Mouse (Mus musculus) brown adipose tissue, adult 24 weeks (tissue): ENCODE results near the gene Ckb. TPM values are rescaled to one million over a fixed set of nuclear protein-coding genes. Genes with fewer than 3 reads are reported as not detected.
"Not testable (repeated sequence)": the region's sequence is repeated elsewhere in the genome, so short reads cannot be mapped to it uniquely, and the experiment has no call there.

Source experiments
- H3K27ac ChIP-seq: fragments of 200-500 bp; replicated peaks from 2 replicates; pipeline ENCODE4 v1.5.1; 2012; ENCODE audit warnings: low read depth, mild to moderate bottlenecking, low read length
- H3K4me1 ChIP-seq: fragments of 200-500 bp; 2 replicates; pipeline ENCODE4 v1.6.1; 2012; ENCODE audit warnings: low read length, mixed read lengths; ENCODE audit not compliant: control insufficient read depth, insufficient read depth, insufficient read length
- H3K4me3 ChIP-seq: fragments of 200-500 bp; 2 replicates; pipeline ENCODE4 v1.5.1; 2012; ENCODE audit warnings: low read depth, mild to moderate bottlenecking, low read length, moderate library complexity; ENCODE audit not compliant: insufficient read depth
- polyA plus RNA-seq: library from polyadenylated mRNA; stranded (reverse); fragments of >200 nt; gene quantifications from 2 replicates; pipeline ENCODE4 v1.2.4, GENCODE M21; 2012; ENCODE audit not compliant: missing spikeins, insufficient read depth, insufficient read length

Gene Ckb
- polyA plus RNA-seq, result 20.8 and 30.3 TPM in 2 replicates

DNA sequence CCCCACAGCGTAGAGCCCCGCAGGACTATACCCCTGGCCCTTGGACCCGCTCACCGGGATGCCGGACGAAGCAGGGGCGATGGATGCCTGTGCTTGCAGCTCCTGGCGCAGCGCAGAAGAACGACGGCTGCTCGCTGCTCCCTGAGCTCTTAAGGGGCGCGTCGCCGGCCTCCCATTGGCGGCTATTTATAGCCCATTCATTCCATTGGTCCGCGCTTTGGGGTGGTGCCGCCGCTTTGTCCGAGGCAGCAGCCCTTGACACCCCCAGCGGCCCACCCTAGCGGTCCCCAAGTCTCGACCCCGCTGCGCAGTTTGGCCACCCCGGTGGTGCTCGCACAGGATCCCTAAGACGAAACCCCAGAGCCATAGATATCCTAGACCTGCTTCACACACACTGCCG, at the start of gene Ckb:
Gene Ckb, minus strand, starts transcription at position 163 of the 400 bp plus-strand sequence.
- no peak within 1 kb of the TSS for H3K27ac ChIP-seq
- H3K4me1 ChIP-seq, result peaks cover 20% of the 10 kb centered on the region
- H3K4me3 ChIP-seq, result peak within 1 kb of the TSS; percentile 71

- no peak overlapping the region for H3K4me3 ChIP-seq
- H3K27ac ChIP-seq, result no peak overlapping the region
- H3K4me1 ChIP-seq, result peaks cover 6% of the 10 kb centered on the region
Observed at GRCm38 (mm10) chr12:111720222-111720621, 48.1 kb upstream of the Ckb start.

DNA sequence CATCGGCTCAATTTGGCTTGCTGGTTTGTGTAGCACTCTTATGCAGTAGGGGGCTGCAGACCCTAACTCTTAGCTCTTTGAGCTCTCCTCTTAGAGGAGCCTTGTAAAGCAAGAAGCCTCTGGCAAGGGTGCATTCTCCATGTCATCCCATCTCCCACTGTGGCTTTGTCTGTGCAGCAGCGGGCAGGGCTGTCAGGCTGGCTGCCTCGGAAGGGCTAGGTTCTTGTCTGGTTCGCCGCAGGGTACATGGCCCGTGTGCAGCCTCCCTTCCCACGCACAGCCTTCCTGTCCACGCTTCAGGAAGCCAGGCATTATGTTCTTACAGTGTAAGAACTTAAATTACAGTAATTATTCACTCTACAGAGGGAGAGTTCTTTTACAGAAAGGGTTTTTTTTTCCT, 46.5 kb upstream of the Ckb start:
- Histone ChIP-seq H3K27ac (no peak overlapping the region), H3K4me3 (no peak overlapping the region), H3K4me1 (peaks cover 7% of the 10 kb centered on the region; the same call in 1 of the 2 replicates)

GRCm38 (mm10) chr12:111716505-111716904, 44.4 kb upstream of the Ckb start:
- Histone ChIP-seq H3K4me1 (peaks cover 13% of the 10 kb centered on the region), H3K4me3 (no peak overlapping the region), H3K27ac (no peak overlapping the region)

DNA sequence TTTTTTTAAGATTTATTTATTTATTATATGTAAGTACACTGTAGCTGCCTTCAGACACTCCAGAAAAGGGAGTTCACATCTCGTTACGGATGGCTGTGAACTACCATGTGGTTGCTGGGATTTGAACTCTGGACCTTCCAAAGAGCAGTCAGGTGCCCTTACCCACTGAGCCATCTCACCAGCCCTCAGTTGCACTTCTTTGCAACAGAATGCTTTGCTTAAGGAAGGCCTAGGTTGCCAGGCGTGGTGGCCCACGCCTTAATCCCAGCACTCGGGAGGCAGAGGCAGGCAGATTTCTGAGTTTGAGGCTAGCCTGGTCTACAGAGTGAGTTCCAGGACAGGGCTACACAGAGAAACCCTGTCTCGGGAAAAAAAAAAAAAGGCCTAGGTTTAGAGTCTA, 41.7 kb upstream of the Ckb start:
- Histone ChIP-seq H3K4me1 (peaks cover 14% of the 10 kb centered on the region), H3K4me3 (peak overlapping the region; percentile 32; the same call in 1 of the 2 replicates)
- not testable (repeated sequence) for H3K27ac ChIP-seq

- peaks cover 11% of the 10 kb centered on the region for H3K4me1 ChIP-seq
- H3K4me3 ChIP-seq, result peak within 1 kb of the TSS; percentile 86
- peak within 1 kb of the TSS; percentile 73 for H3K27ac ChIP-seq
Observed at GRCm38 (mm10) chr12:111713004-111713651, 41.0 kb upstream of the Ckb start, which contains the start of the genes Bag5 and Apopt1. Bag5 (minus strand) TSS chr12:111713257. Apopt1 (plus strand) TSS chr12:111713261.

- peak overlapping the region; percentile 86 for H3K4me3 ChIP-seq
- peaks cover 16% of the 10 kb centered on the region for H3K4me1 ChIP-seq
- H3K27ac ChIP-seq, result peak overlapping the region; percentile 73
Observed at GRCm38 (mm10) chr12:111712476-111712875, 40.3 kb upstream of the Ckb start.

DNA sequence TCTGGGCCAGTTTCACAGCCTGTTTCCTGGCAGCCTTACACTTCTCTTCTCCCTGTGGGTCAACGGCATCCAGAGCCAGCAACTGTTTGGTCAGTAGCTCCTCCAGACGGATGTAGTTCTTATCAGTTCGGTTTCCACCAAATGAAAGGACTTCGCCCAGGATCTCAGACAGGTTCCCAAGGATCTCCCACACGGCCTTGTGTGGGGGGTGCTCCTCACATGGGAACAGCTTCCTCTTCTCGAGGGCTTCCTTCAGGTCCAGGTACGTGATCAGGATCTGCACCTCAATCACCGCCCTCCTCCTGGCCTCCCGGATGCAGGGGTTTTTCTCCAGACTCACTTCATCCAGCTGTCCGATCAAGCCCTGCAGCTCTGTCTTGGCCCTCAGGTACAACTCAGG, 38.0 kb upstream of the Ckb start:
- H3K4me3 ChIP-seq, result no peak overlapping the region
- H3K27ac ChIP-seq, result no peak overlapping the region
- H3K4me1 ChIP-seq, result peaks cover 25% of the 10 kb centered on the region

DNA sequence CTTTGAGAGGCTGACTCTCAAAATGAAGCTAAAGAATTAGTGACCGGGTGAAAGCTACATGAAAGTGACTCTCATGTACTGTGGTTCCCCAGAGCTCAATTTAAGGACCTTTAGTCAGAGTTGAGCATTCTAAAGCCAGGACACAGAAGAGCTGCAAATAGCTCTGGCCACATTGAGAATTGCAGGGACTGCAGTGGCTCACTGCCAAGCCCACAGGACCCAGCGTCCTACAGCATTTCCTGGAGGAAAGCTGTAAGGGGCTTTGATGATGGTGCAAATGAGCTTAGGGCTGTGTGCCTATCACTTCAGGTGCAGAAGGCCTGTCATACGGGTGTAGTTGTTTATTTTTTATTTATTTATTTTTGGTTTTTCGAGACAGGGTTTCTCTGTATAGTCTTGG, 36.0 kb upstream of the Ckb start:
- no peak overlapping the region for H3K4me3 ChIP-seq
- peaks cover 30% of the 10 kb centered on the region for H3K4me1 ChIP-seq
- peak overlapping the region; percentile 51 for H3K27ac ChIP-seq

GRCm38 (mm10) chr12:111705186-111705973, 33.2 kb upstream of the Ckb start:
- no peak overlapping the region for H3K4me3 ChIP-seq

GRCm38 (mm10) chr12:111704609-111705008, 32.5 kb upstream of the Ckb start:
- no peak overlapping the region for H3K4me3 ChIP-seq
- peak overlapping the region; percentile 93 for H3K27ac ChIP-seq
- peaks cover 23% of the 10 kb centered on the region for H3K4me1 ChIP-seq

More at GRCm38 (mm10) chr12:111705186-111705973, 33.2 kb upstream of the Ckb start:
- H3K27ac ChIP-seq, result peak overlapping the region; percentile 93
- peaks cover 23% of the 10 kb centered on the region for H3K4me1 ChIP-seq

DNA sequence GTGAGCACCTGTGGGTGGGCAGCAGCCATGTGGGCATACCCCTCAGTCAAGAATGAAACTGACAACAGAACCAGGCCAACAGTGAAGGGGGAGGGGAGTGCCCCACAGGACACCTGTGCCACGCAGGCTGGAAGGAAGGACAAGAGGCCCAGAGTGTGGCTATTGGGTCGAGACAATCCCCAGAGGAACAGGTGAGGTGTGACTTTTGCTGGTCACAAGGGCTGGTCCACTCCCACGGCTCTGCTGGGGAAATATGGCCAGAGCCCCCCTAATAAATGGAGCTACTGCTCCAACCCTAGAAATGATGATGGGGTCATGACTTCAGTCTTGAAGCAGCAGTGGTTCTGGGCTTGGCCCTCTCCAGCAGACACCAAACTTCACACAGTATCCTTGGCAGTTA, 31.2 kb upstream of the Ckb start:
- H3K27ac ChIP-seq, result no peak overlapping the region; the same call in 1 of the 2 replicates
- H3K4me1 ChIP-seq, result peaks cover 29% of the 10 kb centered on the region
- no peak overlapping the region for H3K4me3 ChIP-seq

GRCm38 (mm10) chr12:111700920-111701458, 28.9 kb upstream of the Ckb start:
- Histone ChIP-seq H3K27ac (no peak overlapping the region), H3K4me1 (peaks cover 27% of the 10 kb centered on the region), H3K4me3 (no peak overlapping the region)

DNA sequence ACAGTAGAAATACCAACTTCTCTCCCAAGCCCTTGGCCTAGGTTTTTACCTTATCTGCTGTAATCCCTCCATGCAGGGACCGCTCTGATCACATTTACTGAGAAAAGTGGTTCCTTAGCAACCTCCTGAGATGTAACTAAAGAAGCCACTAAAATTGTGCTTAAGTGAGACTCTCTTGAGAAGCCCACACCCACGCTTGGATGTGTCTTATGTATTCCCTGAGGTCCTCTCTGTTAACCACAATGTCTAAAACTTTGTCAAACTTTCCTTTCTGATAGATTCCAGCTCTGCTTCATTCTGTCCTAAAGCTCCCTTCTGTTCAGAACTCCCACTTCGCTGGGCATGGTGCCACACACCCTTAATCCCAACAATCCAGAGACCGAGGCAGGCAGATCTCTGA, 27.4 kb upstream of the Ckb start:
- H3K4me3 ChIP-seq, result no peak overlapping the region
- no peak overlapping the region for H3K27ac ChIP-seq
- peaks cover 22% of the 10 kb centered on the region for H3K4me1 ChIP-seq

DNA sequence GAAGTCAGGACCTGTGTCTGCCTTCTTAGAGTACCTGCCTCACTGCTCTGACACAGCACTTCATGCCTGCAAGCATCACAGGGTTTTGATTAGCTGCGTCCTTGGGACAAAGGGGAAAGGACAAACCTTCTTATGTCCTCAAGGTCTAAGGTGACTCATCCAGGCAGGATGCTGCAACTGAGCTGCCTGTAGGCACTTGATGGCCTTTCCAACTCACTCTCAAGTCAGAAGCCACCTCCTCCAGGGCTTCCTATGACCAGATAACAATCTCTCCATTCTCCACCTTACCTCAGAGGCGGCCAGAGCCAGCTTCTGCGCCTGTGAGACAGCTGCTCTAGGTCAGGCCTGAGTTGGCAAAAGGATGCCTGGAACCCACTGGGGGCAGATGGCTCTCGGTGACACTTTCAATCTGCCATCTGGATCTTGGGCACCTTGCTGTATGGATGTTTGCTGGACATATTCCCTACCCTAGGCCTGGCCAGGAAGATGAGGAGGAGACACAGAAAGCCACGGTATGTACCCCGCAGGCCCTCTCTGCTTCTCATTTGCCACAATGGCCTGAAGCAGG, 26.3 kb upstream of the Ckb start:
- peak overlapping the region; percentile 60 for H3K27ac ChIP-seq
- H3K4me1 ChIP-seq, result peaks cover 29% of the 10 kb centered on the region
- no peak overlapping the region for H3K4me3 ChIP-seq
